Mouse (Mus musculus) G1E (cell line): ENCODE measurements around the gene Foxn3. TPM values are rescaled to one million over a fixed set of nuclear protein-coding genes. Genes with fewer than 3 reads are reported as not detected.

Experiments
- ATAC-seq: 2 replicates; pipeline ENCODE4 v1.8.0; 2016; ENCODE audit warnings: mild to moderate bottlenecking; ENCODE audit not compliant: insufficient number of reproducible peaks, poor library complexity, low FRiP score, severe bottlenecking; ENCODE audit errors: extremely low read depth
- DNase-seq: peaks from one replicate; pipeline ENCODE4 v3.0.0; 2012; ENCODE audit warnings: low spot score
- H3K27me3 ChIP-seq: 2 replicates; pipeline ENCODE4 v1.6.1; 2012; ENCODE audit warnings: mild to moderate bottlenecking, low read length, inconsistent platforms; ENCODE audit not compliant: insufficient read depth
- H3K36me3 ChIP-seq: replicated peaks from 2 replicates; pipeline ENCODE3; 2012; ENCODE audit warnings: mild to moderate bottlenecking, inconsistent platforms
- H3K4me1 ChIP-seq: 2 replicates; pipeline ENCODE4 v1.6.1; 2012; ENCODE audit warnings: low read depth, low read length, inconsistent platforms, mixed read lengths; ENCODE audit not compliant: insufficient read depth
- H3K4me3 ChIP-seq: 2 replicates; pipeline ENCODE4 v1.5.1; 2012; ENCODE audit warnings: low read depth, mild to moderate bottlenecking, inconsistent platforms, low read length, moderate library complexity, mixed read lengths
- H3K9me3 ChIP-seq: replicated peaks from 2 replicates; pipeline ENCODE4 v1.6.1; 2012; ENCODE audit warnings: inconsistent platforms
- CTCF ChIP-seq: IDR thresholded peaks from 2 replicates; pipeline ENCODE4 v1.5.1; 2012; ENCODE audit warnings: low read depth, low read length, inconsistent platforms, mixed read lengths
- GATA1 ChIP-seq: IDR thresholded peaks from 2 replicates; pipeline ENCODE4 v1.6.1; 2012; ENCODE audit warnings: borderline replicate concordance, low read length, inconsistent platforms, mixed read lengths
- GATA2 ChIP-seq: IDR thresholded peaks from 2 replicates; pipeline ENCODE4 v1.6.1; 2012; ENCODE audit warnings: low read depth, low read length, inconsistent platforms, borderline replicate concordance
- POLR2AphosphoS5 ChIP-seq: IDR thresholded peaks from 2 replicates; pipeline ENCODE4 v1.6.1; 2012; ENCODE audit warnings: low read depth, low read length, inconsistent platforms; ENCODE audit not compliant: insufficient replicate concordance
- TAL1 ChIP-seq: conservative IDR thresholded peaks from 2 replicates; pipeline ENCODE4 v1.6.1; 2012; ENCODE audit warnings: low read depth, low read length, inconsistent platforms, mixed read lengths
- polyA plus RNA-seq: library from polyadenylated mRNA; stranded (reverse); fragments of >175 nt; gene quantifications from 2 replicates; pipeline ENCODE4 v1.2.3, GENCODE M21; 2012
- total RNA-seq, 2 experiments: library from RNA; stranded (forward) in 1 of 2; stranded (reverse) in 1 of 2; fragments of 200-1000 nt in 1 of 2; fragments of >200 nt in 1 of 2; fragmentation: Nextera tagmentation in 1 of 2; gene quantifications; 2 replicates each; pipeline ENCODE4 v1.2.3; 2014 to 2017

The Foxn3 gene
- total and polyA plus RNA-seq, 3 experiments = 15.1 to 111 (median 20.1) TPM

GRCm38 (mm10) chr12:99219812-99220211 lies 343.6 kb downstream of the Foxn3 start:
- Histone ChIP-seq H3K36me3 (peaks cover 16% of the 10 kb centered on the region), H3K27me3 (no peaks in the 10 kb centered on the region), H3K4me3 (no peak overlapping the region), H3K4me1 (0 out of 2 replicates have a peak, but pooled peaks cover 2% of the 10 kb centered on the region), H3K9me3 (peaks cover 30% of the 10 kb centered on the region)
- no peak for DNase-seq
- TF ChIP-seq GATA1 (no peak), TAL1 (no peak), CTCF (no peak), GATA2 (no peak), POLR2AphosphoS5 (no peak)
- no peak for ATAC-seq

- DNase-seq = no peak
- peaks cover 2% of the 10 kb centered on the region; the same call in 1 of the 2 replicates for H3K4me1 ChIP-seq
- H3K27me3 ChIP-seq = no peaks in the 10 kb centered on the region
- TF ChIP-seq CTCF (no peak), GATA2 (no peak), GATA1 (no peak), TAL1 (no peak), POLR2AphosphoS5 (no peak)
- no peak for ATAC-seq
- H3K36me3 ChIP-seq = peaks cover 21% of the 10 kb centered on the region
- peaks cover 32% of the 10 kb centered on the region for H3K9me3 ChIP-seq
- no peak overlapping the region for H3K4me3 ChIP-seq
Observed at GRCm38 (mm10) chr12:99217145-99217698, 346.2 kb downstream of the Foxn3 start.

GRCm38 (mm10) chr12:99216341-99216761 lies 347.0 kb downstream of the Foxn3 start:
- no peak for DNase-seq
- no peak overlapping the region for H3K4me3 ChIP-seq
- peaks cover 21% of the 10 kb centered on the region for H3K36me3 ChIP-seq
- TF ChIP-seq POLR2AphosphoS5 = no peak
- peaks cover 29% of the 10 kb centered on the region for H3K9me3 ChIP-seq
- no peak for ATAC-seq
- peaks cover 2% of the 10 kb centered on the region; the same call in 1 of the 2 replicates for H3K4me1 ChIP-seq
- H3K27me3 ChIP-seq = no peaks in the 10 kb centered on the region

GRCm38 (mm10) chr12:99215521-99216255 lies 347.7 kb downstream of the Foxn3 start:
- no peak for ATAC-seq
- Histone ChIP-seq H3K27me3 (no peaks in the 10 kb centered on the region), H3K36me3 (peaks cover 21% of the 10 kb centered on the region), H3K4me1 (peaks cover 2% of the 10 kb centered on the region; the same call in 1 of the 2 replicates), H3K9me3 (peaks cover 29% of the 10 kb centered on the region), H3K4me3 (no peak overlapping the region)
- DNase-seq = no peak
- TF ChIP-seq TAL1 = no peak
- no peak for TF ChIP-seq CTCF
- no peak for TF ChIP-seq GATA1
- TF ChIP-seq GATA2 = no peak
- TF ChIP-seq POLR2AphosphoS5 = no peak

GRCm38 (mm10) chr12:99214098-99214497 lies 349.3 kb downstream of the Foxn3 start:
- ATAC-seq (no peak), DNase-seq (no peak)
- peaks cover 2% of the 10 kb centered on the region; the same call in 1 of the 2 replicates for H3K4me1 ChIP-seq
- peaks cover 31% of the 10 kb centered on the region for H3K9me3 ChIP-seq
- no peak overlapping the region for H3K4me3 ChIP-seq
- no peak for TF ChIP-seq CTCF
- TF ChIP-seq TAL1 = no peak
- TF ChIP-seq GATA2 = no peak
- no peak for TF ChIP-seq POLR2AphosphoS5
- TF ChIP-seq GATA1 = no peak
- H3K27me3 ChIP-seq = no peaks in the 10 kb centered on the region
- peaks cover 21% of the 10 kb centered on the region for H3K36me3 ChIP-seq

GRCm38 (mm10) chr12:99213218-99213617 lies 350.2 kb downstream of the Foxn3 start:
- ATAC-seq = no peak
- no peak overlapping the region for H3K4me3 ChIP-seq
- H3K36me3 ChIP-seq = peaks cover 24% of the 10 kb centered on the region
- TF ChIP-seq GATA1 = no peak
- 0 out of 2 replicates have a peak, but pooled peaks have one; percentile 38 for TF ChIP-seq POLR2AphosphoS5
- no peak for DNase-seq
- H3K4me1 ChIP-seq = peaks cover 2% of the 10 kb centered on the region; the same call in 1 of the 2 replicates
- peaks cover 32% of the 10 kb centered on the region for H3K9me3 ChIP-seq
- no peaks in the 10 kb centered on the region for H3K27me3 ChIP-seq
